Mouse (Mus musculus) bone marrow macrophage, adult 2 months (primary cell): ENCODE data around the gene Rae1. TPM values are rescaled to one million over a fixed set of nuclear protein-coding genes. Genes with fewer than 3 reads are reported as not detected.

Experiments used
- H3K27ac ChIP-seq: 2 replicates; pipeline ENCODE4 v1.5.1; 2012; ENCODE audit warnings: low read depth, low read length; ENCODE audit not compliant: insufficient read depth
- H3K4me1 ChIP-seq: 2 replicates; pipeline ENCODE4 v1.6.1; 2012; ENCODE audit warnings: low read length; ENCODE audit not compliant: control insufficient read depth, insufficient read depth
- H3K4me3 ChIP-seq: 2 replicates; pipeline ENCODE4 v1.5.1; 2012; ENCODE audit warnings: mild to moderate bottlenecking, low read length, moderate library complexity; ENCODE audit not compliant: insufficient read depth
- CTCF ChIP-seq: IDR thresholded peaks from 2 replicates; pipeline ENCODE4 v1.5.1; 2012; ENCODE audit warnings: low read depth, mild to moderate bottlenecking, low read length, moderate library complexity
- POLR2A ChIP-seq: IDR thresholded peaks from 2 replicates; pipeline ENCODE4 v1.6.1; 2012; ENCODE audit warnings: mild to moderate bottlenecking, low read depth, low read length, borderline replicate concordance
- polyA plus RNA-seq: library from polyadenylated mRNA; stranded (reverse); fragments of >200 nt; gene quantifications from 2 replicates; pipeline ENCODE4 v1.2.4, GENCODE M21; 2012; ENCODE audit not compliant: missing spikeins, insufficient read depth, insufficient read length

Rae1 gene
- polyA plus RNA-seq, 1 experiment: 28.4 TPM

DNA sequence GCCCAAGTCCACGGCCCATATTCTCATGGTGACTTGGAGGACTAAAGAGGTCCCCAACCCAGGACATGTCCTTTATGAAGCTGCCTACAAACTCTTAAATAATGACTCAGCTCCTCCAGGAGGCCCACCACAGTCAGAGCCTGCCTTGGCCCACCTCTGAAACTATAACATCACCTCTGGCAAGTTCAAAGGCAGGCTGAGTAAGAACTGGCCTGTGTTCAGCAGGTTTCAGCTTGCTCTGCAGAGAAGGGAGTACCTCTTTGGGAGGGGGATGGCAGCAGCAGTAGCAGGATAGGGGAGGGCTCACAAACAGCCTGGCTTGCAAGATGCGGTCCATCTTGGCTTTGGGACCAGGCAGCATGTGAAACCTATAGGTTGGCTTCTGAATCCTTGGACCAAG lies 28.1 kb upstream of the Rae1 start:
- H3K27ac ChIP-seq: no peak overlapping the region
- no peak overlapping the region for H3K4me3 ChIP-seq
- peaks cover 1% of the 10 kb centered on the region for H3K4me1 ChIP-seq
- TF ChIP-seq POLR2A: no peak
- TF ChIP-seq CTCF: no peak

DNA sequence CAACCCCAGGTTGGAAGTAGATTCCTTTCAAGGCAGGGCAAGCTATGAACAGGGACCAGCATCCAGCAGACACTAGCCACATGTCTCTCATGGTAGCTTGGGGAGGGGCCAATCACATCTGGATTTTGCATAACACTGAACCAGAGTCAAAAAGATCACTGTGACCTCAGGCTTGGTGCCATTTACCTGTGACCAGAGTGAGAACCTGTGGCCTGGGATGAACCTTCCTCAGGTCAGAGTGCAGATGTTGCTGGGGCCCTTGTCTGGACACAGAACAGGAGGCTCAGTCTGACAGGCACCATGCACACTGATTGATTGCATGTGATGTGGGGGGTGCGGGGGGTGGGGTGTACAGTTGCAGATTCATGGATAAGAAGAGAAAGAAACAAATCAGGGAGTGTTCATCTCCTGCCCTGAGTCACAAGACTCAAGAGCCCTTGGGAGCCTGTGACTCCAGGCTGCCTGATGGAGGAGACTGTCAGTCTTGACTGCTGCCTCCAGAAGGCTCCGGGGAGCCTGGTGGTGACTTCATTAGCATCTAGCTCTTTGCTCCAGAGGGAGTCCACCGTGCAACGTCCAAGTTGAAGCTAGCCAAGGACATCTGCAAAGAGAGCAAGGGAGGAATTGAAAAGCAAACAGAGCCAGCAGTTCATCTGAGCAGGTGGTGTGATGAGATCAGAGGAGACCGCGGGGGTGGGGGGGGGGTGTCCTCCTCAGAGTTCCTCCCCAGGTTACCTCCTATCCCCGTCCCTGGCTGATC lies 25.9 kb upstream of the Rae1 start:
- H3K4me1 ChIP-seq: peaks cover 6% of the 10 kb centered on the region
- TF ChIP-seq CTCF (no peak), POLR2A (no peak)
- H3K4me3 ChIP-seq: no peak overlapping the region
- no peak overlapping the region for H3K27ac ChIP-seq

DNA sequence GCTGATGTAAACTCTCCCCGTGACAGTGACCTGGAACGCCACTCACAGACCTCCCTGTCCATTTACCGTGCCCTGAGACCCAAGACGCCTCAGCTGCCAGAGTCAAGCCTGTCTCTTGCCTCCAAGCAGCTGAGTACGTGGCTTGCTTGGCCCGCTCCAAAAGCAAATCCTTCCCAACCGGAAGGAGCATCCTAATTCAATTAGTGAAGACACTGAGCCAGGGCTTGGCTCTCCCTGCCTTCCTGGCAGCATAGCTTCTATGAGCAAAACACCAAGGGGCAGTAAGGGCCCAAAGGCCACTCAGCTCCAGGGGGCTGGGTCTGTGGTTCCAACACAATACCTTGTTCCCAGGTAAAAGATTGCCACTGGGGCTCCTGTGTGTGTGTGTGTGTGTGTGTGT lies 25.2 kb upstream of the Rae1 start:
- peaks cover 6% of the 10 kb centered on the region for H3K4me1 ChIP-seq
- TF ChIP-seq CTCF (no peak), POLR2A (no peak)
- no peak overlapping the region for H3K27ac ChIP-seq
- H3K4me3 ChIP-seq: no peak overlapping the region

DNA sequence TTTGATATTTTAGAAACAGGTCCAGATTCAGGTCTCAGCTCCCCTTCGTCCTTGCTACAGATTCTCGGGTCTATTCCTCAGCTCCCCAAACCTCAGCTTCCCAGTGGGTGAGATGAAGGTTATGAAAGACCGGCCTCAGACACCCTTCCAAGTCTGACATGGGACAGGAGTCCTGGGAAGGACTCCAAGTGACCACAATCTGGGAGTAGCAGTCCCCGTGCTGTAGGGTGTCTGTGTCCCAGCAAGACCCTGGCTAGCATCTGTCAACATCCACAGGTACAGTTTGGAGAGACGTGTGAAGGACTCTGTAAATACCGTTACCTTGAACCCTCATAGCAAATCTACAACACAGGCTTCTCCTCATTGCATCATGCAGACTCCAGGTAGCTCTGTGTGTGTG lies 24.8 kb upstream of the Rae1 start:
- Histone ChIP-seq H3K27ac (no peak overlapping the region), H3K4me1 (peaks cover 6% of the 10 kb centered on the region), H3K4me3 (no peak overlapping the region)
- TF ChIP-seq POLR2A (no peak), CTCF (no peak)

DNA sequence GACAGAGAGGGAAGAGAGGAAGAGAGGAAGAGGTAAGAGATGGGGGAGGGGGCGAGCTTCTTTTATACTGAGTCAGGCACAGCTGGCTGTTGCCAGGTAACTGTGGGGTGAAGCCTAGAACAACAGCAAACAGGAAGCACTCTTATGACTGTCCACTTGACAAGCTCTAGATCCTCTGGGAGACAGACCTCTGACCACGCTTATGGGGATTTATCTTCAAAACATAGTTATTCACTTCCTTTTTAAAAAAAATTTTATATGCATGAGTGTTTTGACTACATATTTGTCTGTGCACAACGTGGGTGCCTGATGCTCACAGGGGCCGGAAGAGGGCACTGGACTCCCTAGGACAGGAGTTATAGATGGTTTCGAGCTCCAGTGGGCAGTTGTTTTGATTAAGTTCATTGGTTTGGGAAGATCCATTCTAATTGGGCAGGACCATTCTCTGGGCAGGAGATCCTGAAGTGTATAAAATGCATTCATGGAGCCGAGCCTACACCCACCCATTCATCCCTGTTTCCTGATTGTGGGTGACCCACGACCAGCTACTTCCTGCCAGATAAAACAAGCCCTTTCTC lies 23.2 kb upstream of the Rae1 start:
- Histone ChIP-seq H3K27ac (no peak overlapping the region), H3K4me3 (no peak overlapping the region), H3K4me1 (peaks cover 6% of the 10 kb centered on the region)
- no peak for TF ChIP-seq POLR2A
- TF ChIP-seq CTCF: no peak

DNA sequence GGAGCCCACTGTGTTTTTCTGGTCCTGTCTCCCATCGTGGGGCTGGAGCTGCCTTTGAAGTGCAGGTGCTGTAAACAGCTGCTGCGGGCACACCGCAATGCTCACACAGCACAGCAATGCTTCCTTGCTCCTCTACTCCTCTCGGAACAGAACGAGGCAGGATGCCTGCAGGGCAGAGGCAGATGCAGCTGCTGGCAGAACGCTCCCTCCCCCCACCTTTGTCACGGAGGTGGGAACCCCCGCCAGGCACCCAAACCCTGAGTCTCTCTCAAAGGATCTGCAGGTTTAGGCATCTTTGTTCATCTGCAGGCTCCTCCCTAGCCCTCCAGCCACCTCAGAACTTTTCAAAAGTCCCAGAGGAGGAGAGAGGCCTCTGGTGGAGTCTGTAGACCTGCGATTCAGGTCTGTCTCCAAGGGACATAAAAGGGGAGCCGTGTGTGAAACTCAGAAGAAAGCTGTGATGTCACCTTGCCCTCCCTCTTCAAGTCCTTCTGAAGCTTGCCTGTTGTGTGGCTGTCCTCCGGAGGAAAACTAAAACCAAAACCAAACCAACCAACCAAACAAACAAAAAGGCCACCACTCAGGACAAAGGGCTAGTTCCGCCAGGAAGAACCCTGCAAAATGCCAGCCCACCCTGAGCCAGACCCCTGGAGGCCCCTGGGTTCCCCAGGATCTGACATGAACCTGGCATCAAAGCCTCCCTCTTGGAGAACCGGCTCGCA lies 22.3 kb upstream of the Rae1 start, which contains the start of gene Spo11:
TSS of gene Spo11 (plus strand) at position 292 of the 722 bp plus-strand sequence.
- Histone ChIP-seq H3K4me3 (no peak within 1 kb of the TSS), H3K27ac (no peak within 1 kb of the TSS), H3K4me1 (peaks cover 6% of the 10 kb centered on the region)
- TF ChIP-seq POLR2A: no peak
- no peak for TF ChIP-seq CTCF

DNA sequence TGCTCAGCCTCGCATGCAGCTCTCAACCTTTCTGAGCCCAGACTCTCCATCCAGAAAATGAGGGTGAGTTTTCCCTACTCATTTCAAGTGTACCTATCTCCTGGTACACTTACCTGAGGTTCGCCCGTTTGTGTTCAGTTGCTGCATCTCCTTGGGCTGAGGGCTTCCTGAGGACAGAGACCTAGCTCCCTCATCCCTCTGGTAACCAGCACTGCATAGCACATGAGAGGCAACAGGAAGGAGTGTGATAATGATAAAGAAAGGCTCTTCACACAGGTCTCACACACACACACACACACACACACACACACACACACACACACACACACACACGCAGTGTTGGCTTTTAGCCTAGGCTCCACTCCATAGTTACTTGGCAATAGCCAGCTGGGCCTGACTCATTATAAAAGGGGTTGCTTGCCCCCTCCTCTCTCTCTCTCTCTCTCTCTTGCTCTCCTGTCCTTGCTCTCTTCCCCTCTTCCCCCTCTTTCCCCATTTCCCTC lies 21.7 kb upstream of the Rae1 start:
- no peak for TF ChIP-seq POLR2A
- TF ChIP-seq CTCF: no peak
- peaks cover 6% of the 10 kb centered on the region for H3K4me1 ChIP-seq
- no peak overlapping the region for H3K27ac ChIP-seq
- no peak overlapping the region for H3K4me3 ChIP-seq

DNA sequence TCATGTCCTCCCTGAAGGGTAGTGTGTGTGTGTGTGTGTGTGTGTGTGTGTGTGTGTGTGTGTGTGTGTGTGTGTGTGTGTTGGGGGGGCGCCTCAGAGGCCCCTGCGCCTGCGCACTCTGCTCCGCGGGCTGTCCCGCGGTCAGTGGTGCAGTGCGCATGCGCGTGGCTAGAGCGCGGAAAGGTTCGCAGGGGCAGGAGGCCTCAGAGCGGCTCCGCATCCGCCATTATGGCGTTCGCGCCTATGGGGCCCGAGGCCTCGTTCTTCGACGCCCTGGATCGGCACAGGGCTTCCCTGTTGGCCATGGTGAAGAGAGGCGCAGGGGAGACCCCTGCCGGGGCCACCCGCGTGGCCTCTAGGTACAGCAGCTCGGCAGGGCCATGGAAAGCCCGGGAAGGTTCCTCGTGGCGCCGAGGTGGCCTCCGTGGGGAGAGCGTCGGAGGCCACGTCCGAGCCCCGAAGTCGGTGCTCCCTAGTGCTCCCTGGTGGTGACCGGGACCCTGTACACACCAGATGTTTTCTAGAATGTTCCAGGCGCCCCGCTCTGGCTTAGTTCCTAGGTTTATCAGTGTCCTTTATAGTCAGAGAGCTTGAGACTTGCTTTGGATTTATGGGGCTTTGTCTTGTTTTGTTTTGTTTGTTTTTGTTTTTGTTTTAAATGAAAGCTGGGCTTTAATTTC lies 20.1 kb upstream of the Rae1 start:
- peaks cover 6% of the 10 kb centered on the region for H3K4me1 ChIP-seq
- H3K4me3 ChIP-seq: no peak overlapping the region
- TF ChIP-seq CTCF: no peak
- no peak for TF ChIP-seq POLR2A
- H3K27ac ChIP-seq: no peak overlapping the region

DNA sequence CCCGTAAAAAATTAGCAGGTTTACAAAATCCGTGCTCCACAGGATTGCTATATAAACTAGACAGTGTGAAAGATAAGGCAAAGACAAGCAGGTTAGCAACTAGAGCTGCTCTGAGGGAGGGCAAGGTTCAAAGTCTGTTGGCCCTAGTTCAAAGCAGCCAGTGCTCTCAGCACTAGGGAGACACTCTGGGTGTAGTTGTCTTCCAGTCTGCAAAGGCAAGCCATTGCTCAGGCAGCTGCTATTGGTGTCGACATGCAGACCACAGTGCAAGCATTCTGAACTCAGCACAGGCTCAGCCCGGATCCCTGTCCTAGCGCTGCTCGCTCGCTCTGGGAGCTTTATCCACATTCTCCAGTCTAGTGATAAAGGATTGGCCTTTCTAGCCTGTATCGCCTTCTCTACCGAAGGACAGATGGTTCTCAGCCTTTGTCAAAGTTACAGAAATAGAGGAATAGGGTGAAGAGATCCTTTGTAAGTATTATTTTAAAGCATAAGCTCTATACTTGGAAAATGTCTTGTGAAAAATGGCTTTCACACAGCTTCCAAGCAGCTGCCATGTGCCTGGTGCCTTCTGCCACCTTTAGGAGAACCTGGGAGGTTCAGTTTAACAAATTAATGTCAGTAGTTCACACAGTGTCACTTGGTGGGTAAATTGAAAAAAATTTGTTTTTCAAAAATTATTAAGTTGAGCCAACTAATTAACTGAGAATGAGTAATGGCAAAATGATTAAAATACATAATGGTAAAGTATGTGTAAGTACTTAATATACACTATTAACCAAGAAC lies 16.9 kb upstream of the Rae1 start:
- no peak for TF ChIP-seq CTCF
- TF ChIP-seq POLR2A: no peak
- H3K4me1 ChIP-seq: no peaks in the 10 kb centered on the region
- no peak overlapping the region for H3K4me3 ChIP-seq
- H3K27ac ChIP-seq: no peak overlapping the region
